Mouse (Mus musculus) central nervous system, embryonic 11.5 days (tissue): ENCODE data around the gene Vmn2r29. TPM values are rescaled to one million over a fixed set of nuclear protein-coding genes. Genes with fewer than 3 reads are reported as not detected.

Experiments
- polyA plus RNA-seq: library from polyadenylated mRNA; depleted of rRNA; stranded (reverse); fragments of >200 nt; gene quantifications from 2 replicates; pipeline ENCODE4 v1.2.3, GENCODE M21; 2012; rRNA removed

Vmn2r29 gene
- 0.53 and 0.92 TPM in 2 replicates for polyA plus RNA-seq

GRCm38 (mm10) chr7:7247228-7247627 lies at the start of gene Vmn2r29:
Gene Vmn2r29 (minus strand): TSS chr7:7247328.

GRCm38 (mm10) chr7:7277966-7278567 lies 30.9 kb upstream of the Vmn2r29 start, which contains the start of gene Gm45844:
Gene Gm45844 (minus strand): TSS chr7:7278289.

GRCm38 (mm10) chr7:7209313-7210151 lies 37.6 kb downstream of the Vmn2r29 start, which contains the start of gene Zfp772:
Gene Zfp772 (minus strand): TSS chr7:7209998.

Other genes starting within 250 kb of the Vmn2r29 start
- 12.3 and 14.4 TPM in 2 replicates for gene Zfp954, start 125.8 kb downstream of the Vmn2r29 start, polyA plus RNA-seq
- gene Zfp773, start 110.6 kb downstream of the Vmn2r29 start, polyA plus RNA-seq: 3.4 and 4.5 TPM in 2 replicates
- gene Zfp418, start 76.0 kb downstream of the Vmn2r29 start, polyA plus RNA-seq: 1.7 and 2.7 TPM in 2 replicates
- 5.1 and 8.3 TPM in 2 replicates for gene Zfp772, start 37.3 kb downstream of the Vmn2r29 start, polyA plus RNA-seq
- 1.6 and 2.1 TPM in 2 replicates for gene Gm45844, start 31.0 kb upstream of the Vmn2r29 start, polyA plus RNA-seq
- gene Clcn4, start 53.5 kb upstream of the Vmn2r29 start, polyA plus RNA-seq: 28.4 and 32.8 TPM in 2 replicates
- gene Vmn2r30, start 90.3 kb upstream of the Vmn2r29 start, polyA plus RNA-seq: not detected in 2 replicates
- gene Gm45783, start 127.2 kb upstream of the Vmn2r29 start, polyA plus RNA-seq: not detected in 2 replicates
- gene Vmn2r31, start 152.4 kb upstream of the Vmn2r29 start, polyA plus RNA-seq: not detected in 2 replicates
- gene Vmn2r32, start 232.7 kb upstream of the Vmn2r29 start, polyA plus RNA-seq: not detected in 2 replicates